Mouse (Mus musculus): Measurements from ENCODE around the gene Zfp423.

The Zfp423 gene

DNA sequence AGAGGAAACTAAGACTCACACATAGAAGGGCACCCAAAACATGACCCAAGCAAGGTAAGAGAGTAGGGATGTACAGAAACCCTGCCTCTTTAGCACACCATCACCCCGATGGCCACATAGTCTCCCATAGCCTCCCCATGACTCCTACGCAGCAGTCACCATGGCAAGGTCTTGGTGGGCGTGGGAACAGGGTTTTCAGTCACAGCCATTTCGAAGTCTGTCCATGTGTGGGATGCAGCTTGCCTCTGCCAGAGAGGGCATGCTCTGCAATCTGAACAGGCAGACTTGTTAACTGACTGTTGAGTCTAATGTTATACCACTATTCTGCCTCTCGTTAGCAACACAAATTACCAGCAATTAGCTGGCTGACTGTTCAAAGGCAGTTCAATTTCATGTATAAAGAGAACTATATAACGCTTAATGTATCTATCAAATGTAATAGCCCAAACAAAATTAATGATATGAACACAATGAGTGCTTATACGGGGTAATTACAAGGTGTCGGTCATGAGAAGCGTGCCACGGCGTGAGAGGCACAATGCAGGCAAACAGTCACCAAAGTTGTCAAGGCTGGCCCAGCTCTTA lies 218.4 kb downstream of the Zfp423 start:
- no peak for DNase-seq

DNA sequence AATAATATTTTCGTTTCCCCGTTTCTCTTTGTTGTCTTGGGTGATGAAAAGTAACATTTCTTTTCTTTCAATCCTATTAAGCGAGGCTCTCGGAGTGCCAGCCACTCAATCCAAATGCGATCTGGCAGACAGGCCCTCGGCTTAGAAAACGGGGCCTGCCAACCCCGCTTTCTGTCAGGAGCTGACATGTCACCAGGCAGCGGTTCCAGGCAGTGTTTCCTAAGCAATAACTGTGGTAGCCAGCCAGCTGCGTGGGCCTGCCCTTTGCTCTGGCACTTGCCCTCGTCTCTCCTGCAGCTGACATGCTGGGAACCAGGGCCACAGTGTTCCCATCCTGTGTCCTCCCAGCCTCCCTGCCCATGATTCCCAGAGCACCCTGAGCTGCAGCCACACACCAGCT lies 221.5 kb downstream of the Zfp423 start:
- DNase-seq, result no peak

DNA sequence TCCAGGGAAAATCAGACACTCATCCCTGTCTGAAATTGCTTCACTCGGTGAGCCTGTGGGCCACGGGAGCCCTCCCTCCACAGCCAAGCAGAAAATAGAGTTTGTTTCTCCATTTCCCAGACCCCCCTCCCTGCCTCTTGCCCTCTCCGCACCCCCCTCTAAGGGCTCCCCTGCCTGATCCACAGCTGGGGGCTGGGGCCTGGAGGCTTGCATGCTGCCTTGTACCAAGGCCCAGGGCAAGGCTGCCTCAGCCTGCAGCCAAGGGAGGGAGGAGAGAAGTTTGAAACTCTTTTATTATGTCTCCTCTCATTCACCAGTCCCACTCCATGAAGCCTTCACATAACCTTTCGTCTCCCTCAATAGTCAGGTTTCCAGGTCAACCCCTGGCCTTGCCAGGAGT lies 224.5 kb downstream of the Zfp423 start:
- DNase-seq, result no peak

DNA sequence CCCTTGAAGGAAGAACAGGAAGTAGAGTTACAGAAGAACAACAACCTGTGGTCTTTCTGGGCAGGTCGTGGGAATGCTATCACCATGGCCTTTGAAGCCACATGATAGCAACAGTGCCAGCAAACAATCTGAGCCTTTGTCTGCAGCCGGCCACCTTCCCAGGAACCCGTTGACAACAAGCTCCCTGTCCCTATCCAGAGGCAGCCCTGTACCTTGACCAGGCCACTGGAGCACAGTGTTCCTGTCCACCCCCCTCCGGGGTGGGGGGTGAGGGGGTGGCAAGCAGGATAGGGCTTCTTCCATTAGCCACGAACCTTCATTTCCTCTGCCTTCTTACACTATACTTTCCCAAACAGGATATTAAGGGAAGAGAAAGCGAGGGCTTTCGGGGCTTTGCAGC lies 224.9 kb downstream of the Zfp423 start:
- DNase-seq, result no peak

DNA sequence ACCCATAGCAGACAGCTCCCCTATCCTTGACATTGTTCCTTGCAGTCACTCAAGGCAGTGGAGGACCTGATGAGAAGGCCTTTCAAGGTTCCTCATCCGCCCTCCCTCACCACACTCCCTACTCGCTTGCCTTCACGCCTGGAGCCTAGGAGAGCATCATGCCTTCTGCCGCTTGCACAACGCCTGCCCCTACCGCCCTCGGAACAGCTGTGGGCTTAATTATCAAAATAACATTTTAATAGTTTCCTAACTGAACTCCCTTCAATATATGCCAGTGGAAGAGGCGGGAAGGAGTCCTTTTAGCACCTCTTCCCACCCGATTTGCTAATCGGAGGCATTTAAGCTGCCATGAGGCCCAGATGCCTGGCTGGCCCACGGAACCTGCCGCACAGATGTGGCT lies 228.3 kb downstream of the Zfp423 start:
- no peak for DNase-seq

DNA sequence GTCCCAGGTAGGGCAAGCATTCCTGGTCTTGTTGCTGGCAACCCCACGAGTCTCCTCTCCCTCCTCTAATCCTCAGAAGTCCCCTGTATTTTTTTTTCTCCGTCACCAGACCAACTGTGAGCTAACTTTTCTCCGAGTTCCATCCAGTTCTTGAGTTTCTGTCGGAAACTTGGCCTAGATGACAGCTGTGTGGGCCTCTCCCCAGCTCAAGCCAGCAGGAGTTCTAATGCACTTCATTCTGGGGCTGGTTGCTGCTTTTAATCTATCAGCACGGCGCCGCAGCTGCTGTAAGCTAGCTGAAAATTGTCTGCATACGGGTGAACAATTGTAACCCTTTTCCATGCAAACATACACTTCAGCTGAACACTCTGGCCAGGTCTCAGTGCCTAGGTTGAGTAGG lies 236.4 kb downstream of the Zfp423 start:
- no peak for DNase-seq

DNA sequence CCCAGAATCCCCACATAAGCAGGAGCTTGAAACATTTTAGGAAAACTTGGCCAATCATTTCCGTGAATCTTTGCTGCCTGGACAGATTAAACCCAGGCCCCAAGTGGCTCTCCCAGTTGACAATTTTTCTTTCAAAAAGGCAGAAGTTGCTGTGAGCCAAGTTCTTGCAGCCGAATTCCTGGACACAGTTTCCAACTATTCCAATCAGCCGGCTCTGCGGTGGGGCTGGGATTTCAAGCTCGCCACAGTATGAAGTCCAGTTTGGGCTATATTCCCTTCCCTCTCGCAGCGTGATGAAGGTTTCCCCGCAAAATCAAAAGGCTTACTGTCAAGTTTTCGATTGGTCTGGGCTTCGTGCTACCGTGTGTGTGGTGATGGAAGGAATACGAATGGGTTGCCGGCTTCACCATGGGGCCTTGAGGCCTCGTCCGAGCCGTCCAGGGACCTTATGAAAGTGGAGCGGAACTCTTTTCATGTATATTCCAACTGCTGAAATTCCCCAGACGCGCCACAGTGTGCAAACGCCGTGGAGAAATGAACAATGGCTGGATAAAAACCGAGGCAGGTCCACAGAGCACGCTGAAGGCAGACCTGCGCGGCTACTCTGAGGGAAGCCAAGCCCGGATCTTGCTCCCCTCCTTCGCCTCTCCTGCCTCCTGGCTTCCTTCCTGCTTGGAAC lies 240.1 kb downstream of the Zfp423 start:
- no peak for DNase-seq

DNA sequence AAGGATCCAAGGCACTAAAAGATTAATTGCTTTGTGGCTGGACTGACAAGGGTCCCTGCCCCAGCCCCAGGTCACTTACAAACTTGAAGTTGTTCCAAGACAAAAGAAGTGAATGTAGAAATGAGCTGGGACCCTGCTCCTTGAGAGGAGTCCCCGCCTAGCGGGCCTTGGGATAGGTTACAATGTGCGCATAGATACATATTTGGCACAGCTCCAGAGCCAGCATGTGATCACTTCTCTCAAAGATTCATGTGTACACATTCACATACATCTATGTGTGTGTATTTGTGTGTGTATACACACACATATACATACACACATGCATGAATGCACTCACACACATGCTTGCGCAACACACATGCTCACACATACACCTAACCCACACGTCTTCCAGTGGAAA lies 241.9 kb downstream of the Zfp423 start:
- DNase-seq, result no peak

DNA sequence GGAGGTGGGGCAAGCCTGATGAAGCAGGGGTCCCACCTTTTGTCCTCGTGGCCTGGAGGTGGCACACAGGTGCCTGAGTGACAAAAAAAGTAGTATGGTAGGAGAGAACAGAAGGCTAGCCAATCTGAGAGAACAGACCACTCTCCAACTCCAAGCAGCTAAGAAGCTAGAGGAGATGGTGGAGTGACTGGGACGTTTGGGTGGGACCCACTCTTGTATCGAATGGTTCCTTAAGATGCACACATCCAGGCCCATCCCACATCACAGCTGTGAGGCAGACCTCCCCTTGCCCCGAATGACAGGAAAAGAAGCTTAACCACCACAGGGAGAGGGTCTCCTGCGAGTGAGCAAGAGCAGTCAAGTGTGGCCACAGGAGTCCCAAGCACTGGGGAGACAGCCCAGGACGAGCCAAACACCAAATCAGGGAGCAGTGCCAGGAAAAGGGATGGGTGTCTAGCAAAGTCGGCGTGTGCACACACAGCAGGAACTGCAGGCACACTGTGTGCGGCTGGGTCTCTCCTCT lies 242.6 kb downstream of the Zfp423 start:
- DNase-seq, result no peak

DNA sequence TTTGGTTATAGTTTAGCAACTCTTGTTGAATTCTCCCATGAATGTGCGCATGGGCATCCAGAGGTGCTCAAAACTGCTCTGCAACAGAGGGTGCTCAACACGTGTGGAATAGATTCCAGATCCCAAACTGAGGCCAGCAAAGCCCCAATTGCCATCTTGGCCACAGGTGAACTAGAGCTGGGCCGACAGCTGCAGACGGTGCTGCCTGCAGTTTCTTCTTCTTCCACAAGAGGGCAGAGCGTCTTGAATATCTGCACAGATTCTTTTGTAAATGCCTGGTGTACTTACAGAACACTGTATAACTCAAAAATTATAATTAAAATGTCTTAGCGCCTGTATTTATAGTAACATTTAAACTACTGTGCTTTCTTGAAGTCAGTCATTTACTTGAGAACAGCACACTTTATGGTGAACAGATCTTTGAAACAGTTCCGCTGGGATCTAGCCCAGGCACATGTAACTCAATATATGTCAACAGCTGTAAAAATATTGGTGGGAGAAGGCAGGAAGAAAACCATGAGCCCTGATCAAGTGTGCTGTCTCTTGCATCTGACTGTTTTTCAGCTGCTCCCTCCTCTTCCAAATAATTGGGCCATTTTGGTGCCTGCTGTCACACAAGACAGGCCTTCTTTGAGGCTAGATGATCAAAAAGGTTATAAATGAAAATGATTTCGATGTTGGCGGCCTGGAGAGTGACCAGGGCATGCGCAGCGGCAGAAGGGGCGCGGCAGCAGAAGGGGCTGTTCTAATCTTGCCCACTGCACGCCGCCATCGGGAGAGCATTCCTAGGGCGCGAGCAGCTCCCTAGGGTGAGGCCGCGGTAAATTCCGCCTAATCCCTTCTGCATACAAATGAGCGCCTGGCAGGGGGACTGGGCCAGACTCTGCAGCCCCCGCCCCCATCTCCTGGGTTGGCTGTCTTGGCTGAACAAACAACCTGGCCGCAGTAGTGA lies 243.4 kb downstream of the Zfp423 start:
- peak; percentile 78 for DNase-seq

DNA sequence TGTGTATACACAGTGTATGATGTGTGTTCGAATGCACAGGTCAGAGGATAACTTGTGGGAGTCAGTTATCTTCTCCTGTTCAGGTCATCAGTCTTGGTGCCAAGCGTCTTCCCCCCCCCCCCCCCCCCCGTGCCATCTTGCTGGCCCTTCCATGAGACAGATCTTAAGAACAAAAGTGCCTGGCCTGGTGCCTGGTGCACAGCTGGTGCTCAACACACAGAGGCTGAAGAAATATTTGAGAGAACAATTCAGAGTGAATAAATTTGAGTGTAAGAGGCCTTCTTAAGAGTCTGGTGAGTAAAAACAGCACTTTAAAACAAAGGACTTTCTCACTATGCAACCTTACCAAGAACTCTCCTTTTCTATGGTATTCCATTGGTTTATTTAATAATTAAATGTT lies 245.4 kb downstream of the Zfp423 start:
- DNase-seq, result peak; percentile 38

DNA sequence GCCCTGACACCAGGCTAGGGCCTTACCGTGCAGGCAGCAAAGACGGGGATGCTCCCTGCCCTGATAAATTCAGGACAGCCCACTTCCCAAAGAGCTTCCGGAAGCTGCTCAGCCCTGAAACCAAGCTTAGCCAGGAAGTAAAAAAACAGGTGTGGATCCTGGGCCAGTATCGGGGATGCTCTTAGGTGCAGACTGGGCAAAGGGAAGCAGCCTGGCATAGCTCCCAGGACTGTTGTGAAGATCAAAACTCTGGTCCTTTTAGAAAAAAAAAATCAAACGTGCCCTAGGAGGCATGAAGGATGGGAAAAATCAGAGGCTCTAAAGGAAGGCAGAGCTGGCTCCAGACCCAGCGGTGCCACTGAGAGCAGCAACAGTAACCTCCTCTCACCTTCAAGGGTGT lies 247.4 kb downstream of the Zfp423 start:
- DNase-seq, result no peak

DNA sequence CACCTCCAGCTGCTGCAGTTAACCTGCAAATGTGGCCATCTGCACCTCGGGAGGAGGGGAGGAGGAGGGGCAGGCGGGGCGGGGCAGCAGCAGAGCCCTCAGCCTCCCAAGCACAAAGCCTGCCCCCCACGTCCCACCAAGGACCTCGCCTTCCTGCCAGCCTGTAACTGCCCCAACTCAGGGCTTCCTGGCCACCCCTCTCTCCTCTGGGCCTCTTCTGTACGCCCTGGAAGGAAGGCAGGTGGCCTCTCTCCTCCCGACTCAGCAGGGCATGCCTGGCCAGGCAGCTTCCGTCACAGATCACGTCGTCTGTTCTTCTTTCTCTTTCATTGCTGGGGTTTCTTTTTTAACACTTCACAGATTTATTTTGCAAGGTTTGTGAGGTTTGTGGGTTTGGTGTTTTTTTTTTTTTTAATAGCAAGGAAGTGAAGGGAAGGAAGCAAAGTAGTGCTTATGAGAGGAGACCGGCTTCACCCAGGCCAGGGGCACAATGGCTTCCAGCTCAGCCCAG lies 251.2 kb downstream of the Zfp423 start:
- DNase-seq, result no peak

DNA sequence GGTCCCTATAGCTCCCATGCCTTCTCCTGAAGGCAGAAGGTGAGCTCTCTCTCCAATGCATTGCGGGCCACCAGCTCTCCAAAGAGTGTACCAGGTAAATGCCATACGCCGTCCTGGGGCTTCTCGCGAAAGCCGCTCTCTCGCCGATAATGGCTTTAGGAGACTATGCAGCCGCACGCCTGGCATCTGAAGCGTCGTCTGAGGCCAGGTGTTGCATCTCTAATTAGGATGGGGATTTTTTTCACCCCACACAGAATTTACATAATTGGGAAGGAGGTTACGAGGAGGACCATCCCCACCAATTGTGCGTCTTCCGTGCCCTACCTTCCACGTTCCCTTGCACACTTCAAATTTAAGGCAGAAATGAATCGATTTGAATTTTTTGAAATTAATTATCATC lies 252.2 kb downstream of the Zfp423 start:
- no peak for DNase-seq

DNA sequence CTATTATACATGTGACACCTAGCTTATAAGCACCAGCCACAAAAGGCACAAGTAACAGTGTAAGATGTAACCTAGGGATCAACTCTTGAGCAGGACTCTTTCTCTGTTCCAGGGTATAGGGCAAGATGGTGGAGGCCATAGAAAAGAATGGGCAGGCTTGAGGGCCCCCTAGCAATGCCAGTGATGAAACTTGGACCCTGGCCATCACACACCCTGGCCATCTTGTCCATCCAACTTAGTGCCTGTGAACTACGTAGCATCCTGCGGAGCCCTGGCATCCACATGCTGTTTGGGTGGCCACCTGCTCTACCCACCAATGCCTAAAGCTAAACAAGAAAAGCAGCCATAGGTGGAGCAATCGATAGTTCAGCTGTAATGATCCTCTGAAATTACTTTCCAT lies 254.6 kb downstream of the Zfp423 start:
- no peak for DNase-seq

DNA sequence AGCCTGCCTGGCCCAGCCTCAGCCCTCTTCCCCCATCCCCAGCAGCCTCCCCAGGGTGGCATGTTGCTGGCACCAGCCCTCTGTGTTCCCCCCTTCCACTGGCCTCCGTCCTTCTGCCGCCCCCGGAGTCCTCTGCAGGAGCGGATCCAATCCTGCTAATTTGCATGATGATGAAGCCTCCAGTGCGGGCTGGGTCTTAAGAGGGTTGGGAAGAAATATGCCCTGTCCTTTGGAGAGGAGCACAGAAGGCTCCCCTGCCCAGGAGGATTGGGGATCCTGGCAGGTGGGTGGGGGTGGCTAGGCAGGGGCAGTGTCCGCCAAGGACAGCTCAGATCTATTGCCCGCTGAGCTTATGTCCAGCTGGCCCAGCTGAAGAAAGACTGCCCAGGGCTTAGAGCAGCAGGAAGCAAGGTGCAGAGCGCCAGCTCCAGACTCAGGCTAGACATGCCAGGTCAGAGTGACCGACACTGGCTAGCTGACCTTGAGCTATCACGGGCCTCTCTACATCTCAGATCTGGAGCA lies 256.5 kb downstream of the Zfp423 start:
- DNase-seq, result peak; percentile 20

DNA sequence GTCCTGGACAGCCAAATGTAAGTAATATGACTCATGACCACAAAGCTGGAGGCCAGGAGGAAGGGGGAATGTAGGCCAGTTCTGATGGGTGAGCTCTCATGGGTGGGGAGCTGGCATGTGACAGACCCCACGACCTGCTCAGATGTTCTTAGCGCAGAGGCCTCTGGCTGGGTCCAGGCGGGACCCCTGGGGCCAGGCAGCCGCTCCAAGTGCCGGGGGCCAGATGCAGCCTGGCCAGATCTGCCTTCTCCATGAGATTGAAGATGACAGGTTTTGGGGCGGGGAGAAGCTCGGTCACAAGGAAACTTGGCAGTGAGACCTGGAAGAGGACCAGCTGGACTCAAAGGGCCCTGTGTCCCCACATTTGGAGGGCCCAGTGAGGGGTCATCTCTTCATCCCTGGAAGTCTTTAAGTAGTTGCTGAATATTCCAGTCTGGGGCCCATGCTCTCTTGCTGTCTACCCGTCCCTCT lies 257.3 kb downstream of the Zfp423 start:
- DNase-seq, result peak; percentile 61

DNA sequence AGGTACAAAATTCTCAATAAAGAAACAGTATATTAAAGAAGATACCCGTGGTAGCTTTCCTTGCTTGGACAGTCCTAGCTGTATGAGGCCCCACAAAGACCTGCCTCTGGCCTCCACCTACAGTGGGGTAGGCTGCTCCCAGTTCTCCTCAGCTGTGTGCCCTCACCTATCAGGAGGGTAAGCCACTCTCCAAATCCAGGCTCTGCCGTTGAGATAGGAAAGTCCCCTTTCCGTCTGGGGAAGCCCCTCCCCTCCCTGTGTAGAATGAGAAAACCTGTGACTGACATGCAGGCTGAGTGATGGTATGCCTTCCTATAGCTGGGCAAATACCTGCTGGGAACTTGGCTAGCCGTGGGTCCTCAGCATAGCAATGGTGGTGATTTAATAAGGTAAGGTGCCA lies 257.8 kb downstream of the Zfp423 start:
- DNase-seq, result no peak

DNA sequence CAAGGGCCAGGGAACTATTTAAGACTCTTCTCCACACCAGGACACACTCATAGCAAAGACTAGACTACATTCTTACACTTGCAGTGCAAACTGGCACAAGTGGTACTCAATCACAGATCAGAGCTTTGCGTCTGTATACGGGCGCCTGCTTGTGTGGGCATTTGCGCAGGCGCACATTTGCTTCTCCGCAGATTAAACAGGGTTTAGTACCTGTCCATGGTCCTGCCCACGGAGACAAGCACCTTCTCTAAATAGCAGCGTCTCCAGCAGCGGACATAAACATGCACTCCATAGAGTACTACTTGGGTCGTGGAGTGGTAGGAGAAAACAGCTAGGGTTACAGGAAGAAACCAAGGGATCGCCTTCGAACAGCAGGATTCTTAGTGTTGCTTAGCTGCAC lies 259.1 kb downstream of the Zfp423 start:
- peak; percentile 48 for DNase-seq

DNA sequence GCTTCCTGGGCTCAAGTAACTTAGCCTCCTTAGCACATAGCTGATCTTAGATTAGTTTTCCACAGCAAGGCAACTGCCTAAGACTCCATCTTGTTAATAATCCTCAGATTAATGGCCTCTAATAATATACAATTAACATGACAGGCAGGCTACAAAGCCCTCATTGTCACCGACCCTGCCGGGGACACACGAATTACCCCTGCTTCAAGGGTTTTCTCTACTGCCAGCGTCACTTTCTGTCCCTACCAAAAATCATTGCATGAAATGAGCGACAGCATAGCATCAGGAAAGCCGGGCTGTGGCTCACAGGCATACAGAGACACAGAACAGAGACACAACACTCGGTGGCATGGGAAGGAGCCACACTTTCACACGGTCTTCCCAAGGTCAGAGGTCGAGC lies 262.3 kb downstream of the Zfp423 start:
- no peak for DNase-seq

DNA sequence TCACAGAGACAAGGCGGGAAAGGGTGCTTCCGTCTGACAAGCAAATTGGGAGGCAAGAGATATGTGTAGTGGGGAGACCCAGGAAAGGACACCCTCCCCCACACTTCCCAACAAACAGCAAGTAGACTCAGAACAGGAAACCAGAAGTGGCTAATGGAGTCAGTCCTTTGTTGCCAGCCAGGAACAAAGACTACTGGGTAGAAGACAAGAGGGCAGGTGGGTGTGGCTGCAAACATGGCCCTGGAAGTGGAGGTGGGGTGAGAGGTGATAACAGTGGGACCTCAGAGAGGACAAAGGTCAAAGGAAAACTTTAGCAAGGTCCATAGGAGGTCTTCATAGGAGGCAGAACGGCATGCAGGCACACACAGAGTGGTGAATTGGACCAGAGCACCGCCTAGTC lies 265.7 kb downstream of the Zfp423 start:
- no peak for DNase-seq

DNA sequence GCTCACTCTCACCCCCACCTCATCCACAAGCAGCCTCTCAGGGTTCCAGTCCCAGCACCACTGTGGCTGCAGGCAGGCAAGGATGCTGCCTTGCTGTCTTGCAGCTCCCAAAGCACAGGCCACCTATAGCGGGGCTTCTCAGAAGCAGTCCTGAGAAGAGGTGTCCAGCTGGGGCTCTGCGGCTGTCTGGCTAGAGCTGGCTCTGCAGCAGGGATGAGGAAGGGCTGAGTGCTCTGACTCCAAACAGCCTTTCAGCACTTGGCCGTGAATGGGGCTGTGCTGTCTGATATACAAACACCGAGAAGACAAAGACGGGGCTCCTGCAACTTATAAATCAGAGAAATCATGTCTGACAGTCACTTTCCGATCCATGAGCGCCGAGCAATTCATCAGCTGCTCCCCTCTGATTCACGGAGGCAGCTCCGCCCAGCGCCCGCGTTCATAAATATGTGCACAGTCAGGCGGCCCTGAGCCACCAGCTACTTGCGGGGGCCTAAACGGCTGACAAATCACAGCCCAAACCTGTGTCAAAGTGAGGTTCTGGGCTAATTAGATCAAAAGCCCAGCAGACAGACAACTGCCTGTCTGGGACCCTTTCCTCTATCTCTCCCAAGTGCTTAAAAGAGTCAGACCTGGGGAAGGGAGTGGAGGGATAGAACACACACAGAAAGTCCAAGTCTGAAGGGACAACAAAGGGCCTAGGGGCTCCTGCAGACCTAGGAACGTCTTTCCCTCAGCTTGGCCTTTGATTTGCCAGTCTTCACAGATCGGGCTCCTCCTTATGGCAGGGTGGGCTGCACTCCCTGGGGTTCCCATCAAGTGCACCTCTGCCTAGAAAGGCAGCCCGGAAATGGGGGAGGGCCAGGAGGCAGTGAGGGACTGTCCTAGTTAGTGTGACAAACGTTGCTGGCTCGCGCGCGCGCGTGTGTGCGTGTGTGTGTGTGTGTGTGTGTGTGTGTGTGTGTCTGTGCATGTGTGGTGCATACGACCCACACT lies 269.0 kb downstream of the Zfp423 start:
- peak; percentile 40 for DNase-seq
